In the genomic region with DNA sequence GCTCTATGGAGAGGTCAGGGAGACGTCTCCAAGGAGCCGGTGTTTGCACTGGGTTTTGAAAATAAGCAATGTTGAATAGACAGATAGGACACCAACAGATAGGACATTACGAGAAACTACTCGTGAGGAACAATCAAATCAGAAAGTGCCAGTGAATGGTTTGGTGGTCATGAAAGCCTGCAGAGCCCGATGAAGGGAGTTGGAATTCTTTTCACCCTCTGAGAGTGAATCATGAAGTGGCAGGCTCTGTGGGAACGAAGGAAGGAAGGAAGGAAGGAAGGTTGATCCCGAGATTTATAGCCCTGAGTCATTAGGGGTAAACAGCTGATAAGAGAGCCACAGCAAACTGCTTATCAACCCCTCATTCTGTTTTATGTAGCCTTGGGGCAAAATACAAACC, we compare ENCODE assay signal across 12 mouse cellular contexts. TPM values are rescaled to one million over a fixed set of nuclear protein-coding genes. Genes with fewer than 3 reads are reported as not detected.
A peak's percentile ranks its signal among the peaks of the same experiment; 100 is the strongest.
DNase-seq lines count a peak whose midpoint lies in the region; TF ChIP-seq lines count a peak whose summit lies in the region.
"Had no signal": no experiment of that assay in that cellular context is flagged by ENCODE, and none has a peak within 500 bp of the region (broad histone marks: within the 10 kb centered on the region; RNA-seq: fewer than 3 reads in every experiment).

No protein-coding gene starts in this region.

- DNase-seq in adrenal gland, postnatal 14 days, result peak; percentile 39
- DNase-seq in adrenal gland, adult 18-20 months (ENCODE audit: low spot score in 2 of 2), result no peak
- peak; percentile 21 for DNase-seq in kidney, postnatal 14 days
- DNase-seq in kidney, adult 2 months, result no peak
- DNase-seq in adipocyte (ENCODE audit: low spot score), result peak; percentile 44
- no peak for DNase-seq in layer of hippocampus, adult 9-11 months
- DNase-seq in frontal cortex, adult 2 months (ENCODE audit: extremely low spot score in 1 of 2, low spot score in 1 of 2), result no peak
- DNase-seq: cerebellum, adult 9-10 months; spleen, adult 18-20 months had no signal

- no peak overlapping the region for H3K4me3 ChIP-seq in kidney, adult 2 months (ENCODE audit: insufficient read depth, low read depth, low read length)
- H3K4me3 ChIP-seq in small intestine, adult 2 months (ENCODE audit: low read depth, low read length), result no peak overlapping the region; the same call in 1 of the 2 replicates
- H3K4me3 ChIP-seq: limb, embryonic 13.5 days; midbrain, embryonic 10.5 days had no signal

- peaks cover 5% of the 10 kb centered on the region; the same call in 1 of the 2 replicates for H3K4me1 ChIP-seq in kidney, adult 2 months (ENCODE audit: control insufficient read depth, insufficient read depth, low read length)
- peaks cover 32% of the 10 kb centered on the region for H3K4me1 ChIP-seq in small intestine, adult 2 months (ENCODE audit: control insufficient read depth, insufficient read depth, insufficient read length, low read length)

- WGBS in kidney, adult 2 months, result 31% methylated on average over 7 of the region's 7 CpGs
- WGBS in small intestine, adult 2 months, result 7% methylated on average over 7 of the region's 7 CpGs

- no peak for TF ChIP-seq CTCF in kidney, adult 2 months (conservative IDR thresholded peaks at IDR 0.05; ENCODE audit: insufficient read depth, insufficient read length, low read depth, low read length)
- TF ChIP-seq CTCF in small intestine, adult 2 months (IDR thresholded peaks at IDR 0.05; ENCODE audit: extremely low read depth, insufficient read length, insufficient replicate concordance, low read depth, low read length), result no peak

- H3K36me3 ChIP-seq in kidney, adult 2 months (ENCODE audit: control insufficient read depth, insufficient read depth, low read length), result no peaks in the 10 kb centered on the region
- H3K36me3 ChIP-seq in small intestine, adult 2 months (ENCODE audit: control insufficient read depth, insufficient read depth, low read length), result peaks cover 7% of the 10 kb centered on the region
- H3K36me3 ChIP-seq: limb, embryonic 13.5 days; midbrain, embryonic 10.5 days had no signal

- no peak overlapping the region for H3K27ac ChIP-seq in kidney, adult 2 months (ENCODE audit: insufficient read depth, low read depth, low read length)
- H3K27ac ChIP-seq in small intestine, adult 2 months (ENCODE audit: insufficient read depth, low read depth, low read length), result peak overlapping the region; percentile 99
- H3K27ac ChIP-seq: limb, embryonic 13.5 days; midbrain, embryonic 10.5 days had no signal

- H3K27me3 ChIP-seq in kidney, adult 2 months (replicated peaks; ENCODE audit: control insufficient read depth, insufficient read depth, low read length), result no peaks in the 10 kb centered on the region
- H3K27me3 ChIP-seq in small intestine, adult 2 months (ENCODE audit: control insufficient read depth, insufficient read depth, low read length), result no peaks in the 10 kb centered on the region

- TF ChIP-seq POLR2A in kidney, adult 2 months (IDR thresholded peaks at IDR 0.05; ENCODE audit: low read depth, low read length), result no peak
- no peak for TF ChIP-seq POLR2A in small intestine, adult 2 months (IDR thresholded peaks at IDR 0.05; ENCODE audit: low read depth, low read length)

RNA-seq across cellular contexts. Expression of gene Camk2d, which starts 15.5 kb away (rescaled TPM):
- total RNA-seq in adrenal gland, postnatal 14 days (2021), result 78.9 and 95.8 TPM in 2 replicates
- 10 to 100 TPM; 90.2 to 95.1 TPM for total RNA-seq in adrenal gland, adult 18-20 months (2021)
- 31.2 and 37.9 TPM in 2 replicates for polyA plus RNA-seq in kidney, adult 2 months (2012; rRNA removed)
- polyA plus RNA-seq in small intestine, adult 2 months (2012; rRNA removed), result 22.1 and 89.5 TPM in 2 replicates
- polyA plus RNA-seq in frontal cortex, adult 2 months (2012; rRNA removed), result 91.7 and 142 TPM in 2 replicates

Comparison
In these comparisons a context has a peak if more than half of its experiments do, and no peak if none do; other contexts are left out.
1. DNase-seq: peak in adrenal gland, postnatal 14 days (single experiment), kidney, postnatal 14 days (single experiment) and adipocyte (single experiment); none in adrenal gland, adult 18-20 months (0 of 2), kidney, adult 2 months (single experiment), layer of hippocampus, adult 9-11 months (single experiment) and frontal cortex, adult 2 months (0 of 2).